In the genomic region with DNA sequence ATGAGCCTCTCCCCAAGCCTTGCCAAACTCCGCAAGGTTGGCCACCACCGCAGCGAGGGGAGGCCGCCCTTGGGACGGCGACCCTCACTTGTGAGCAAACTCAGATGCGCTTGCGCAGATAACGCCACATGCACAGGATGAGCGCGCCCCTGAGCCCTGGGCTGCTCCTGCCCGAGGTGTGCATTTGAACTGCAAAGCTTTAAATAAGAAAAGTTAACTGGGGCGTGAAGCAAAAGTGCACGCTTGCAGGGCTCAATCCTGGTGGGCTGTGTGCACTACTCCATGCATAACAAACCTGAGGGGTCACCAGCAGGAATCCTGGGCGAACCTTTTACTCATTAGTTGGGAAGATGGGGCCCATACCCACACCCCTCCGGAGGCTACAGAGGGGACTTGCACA, we compare ENCODE assay signal across 24 mouse cellular contexts. TPM values are rescaled to one million over a fixed set of nuclear protein-coding genes. Genes with fewer than 3 reads are reported as not detected.
"Had no signal": no experiment of that assay in that cellular context is flagged by ENCODE, and none has a peak within 500 bp of the region (broad histone marks: within the 10 kb centered on the region; RNA-seq: fewer than 3 reads in every experiment).

No protein-coding gene starts in this region.

- H3K27ac ChIP-seq: lung, embryonic 15.5 days; macrophage; midbrain, embryonic 13.5 days; neural tube, embryonic 12.5 days; stomach, embryonic 15.5 days; stomach, postnatal 0 days had no signal

- H3K4me3 ChIP-seq: lung, embryonic 15.5 days; megakaryocyte, embryonic 14.5 days; midbrain, embryonic 13.5 days; neural tube, embryonic 12.5 days; stomach, embryonic 15.5 days had no signal

- DNase-seq: liver, postnatal 0 days; lung, adult 2 months; lung, postnatal 14 days; lung, postnatal 36 days; right cerebral cortex, postnatal 14 days; thymus, adult 2 months; thymus, postnatal 25 days; thymus, postnatal 4 days had no signal

- H3K4me2 ChIP-seq: lung, embryonic 15.5 days; midbrain, embryonic 11.5 days; midbrain, embryonic 13.5 days; neural tube, embryonic 12.5 days; stomach, embryonic 15.5 days had no signal

- H3K4me1 ChIP-seq: lung, embryonic 15.5 days; megakaryocyte, embryonic 14.5 days; midbrain, embryonic 13.5 days; neural tube, embryonic 12.5 days; stomach, embryonic 15.5 days had no signal

- ATAC-seq: liver, postnatal 0 days; lung, postnatal 0 days; midbrain, embryonic 16.5 days had no signal

- H3K9ac ChIP-seq: liver, postnatal 0 days; lung, embryonic 15.5 days; midbrain, embryonic 13.5 days; neural tube, embryonic 12.5 days; stomach, embryonic 15.5 days had no signal

- H3K27me3 ChIP-seq: lung, embryonic 15.5 days; megakaryocyte, embryonic 14.5 days; midbrain, embryonic 13.5 days; neural tube, embryonic 12.5 days; stomach, embryonic 15.5 days had no signal

- H3K36me3 ChIP-seq: lung, embryonic 15.5 days; midbrain, embryonic 13.5 days; neural tube, embryonic 12.5 days; stomach, embryonic 15.5 days had no signal

- H3K9me3 ChIP-seq: lung, embryonic 15.5 days; megakaryocyte, embryonic 14.5 days; neural tube, embryonic 12.5 days; stomach, embryonic 15.5 days had no signal

RNA-seq across cellular contexts. Expression of gene 4930503E14Rik, which starts 35.0 kb away (rescaled TPM):
- total RNA-seq: megakaryocyte progenitor cell, adult 5-6 weeks; monocyte, adult 5-6 weeks; neutrophil, adult 5-6 weeks had no signal
- polyA plus RNA-seq: liver, postnatal 0 days; lung, adult 2 months; lung, embryonic 15.5 days; lung, postnatal 0 days; macrophage; midbrain, embryonic 11.5 days; midbrain, embryonic 13.5 days; midbrain, embryonic 16.5 days; neural tube, embryonic 12.5 days; neural tube, embryonic 14.5 days; spleen, adult 2 months; stomach, embryonic 15.5 days; stomach, postnatal 0 days; thymus, adult 2 months; urinary bladder, adult 2 months had no signal

RNA-seq across cellular contexts. Expression of gene Gm8220, which starts 37.3 kb away (rescaled TPM):
- total RNA-seq: megakaryocyte progenitor cell, adult 5-6 weeks; monocyte, adult 5-6 weeks; neutrophil, adult 5-6 weeks had no signal
- polyA plus RNA-seq: liver, postnatal 0 days; lung, adult 2 months; lung, embryonic 15.5 days; lung, postnatal 0 days; macrophage; midbrain, embryonic 11.5 days; midbrain, embryonic 13.5 days; midbrain, embryonic 16.5 days; neural tube, embryonic 12.5 days; neural tube, embryonic 14.5 days; spleen, adult 2 months; stomach, embryonic 15.5 days; stomach, postnatal 0 days; thymus, adult 2 months; urinary bladder, adult 2 months had no signal

RNA-seq across cellular contexts. Expression of gene Gm8212, which starts 50.6 kb away (rescaled TPM):
- total RNA-seq: megakaryocyte progenitor cell, adult 5-6 weeks; monocyte, adult 5-6 weeks; neutrophil, adult 5-6 weeks had no signal
- polyA plus RNA-seq: liver, postnatal 0 days; lung, adult 2 months; lung, embryonic 15.5 days; lung, postnatal 0 days; macrophage; midbrain, embryonic 11.5 days; midbrain, embryonic 13.5 days; midbrain, embryonic 16.5 days; neural tube, embryonic 12.5 days; neural tube, embryonic 14.5 days; spleen, adult 2 months; stomach, embryonic 15.5 days; stomach, postnatal 0 days; thymus, adult 2 months; urinary bladder, adult 2 months had no signal
